In genomic region chr19:8251896-8252704, GRCm38 (mm10) we compare ENCODE assay signal across 8 mouse cellular contexts. TPM values are rescaled to one million over a fixed set of nuclear protein-coding genes. Genes with fewer than 3 reads are reported as not detected.
DNase-seq lines count a peak whose midpoint lies in the region; ATAC-seq and TF ChIP-seq lines count a peak whose summit lies in the region.

No protein-coding gene starts in this region.

- H3K27ac ChIP-seq in CH12.LX (ENCODE audit: insufficient read depth, low read depth) = no peak overlapping the region
- peak overlapping the region; percentile 35 for H3K27ac ChIP-seq in embryonic facial prominence, embryonic 11.5 days (replicated peaks; ENCODE audit: low read depth, low read length)
- H3K27ac ChIP-seq in heart, embryonic 12.5 days (ENCODE audit: poor library complexity, severe bottlenecking) = peak overlapping the region; percentile 79
- H3K27ac ChIP-seq in kidney, embryonic 14.5 days (ENCODE audit: low read depth, low read length) = peak overlapping the region; percentile 71
- H3K27ac ChIP-seq in liver, embryonic 16.5 days (ENCODE audit: low read length) = peak overlapping the region; percentile 84
- H3K27ac ChIP-seq in neural tube, embryonic 12.5 days = 0 out of 2 replicates have a peak overlapping the region, but pooled peaks have one; percentile 4
- H3K27ac ChIP-seq in thymus, adult 2 months (ENCODE audit: control insufficient read depth, insufficient read depth, low read length) = no peak overlapping the region

- no peak for TF ChIP-seq CTCF in CH12.LX (conservative IDR thresholded peaks at IDR 0.05 in 1 of 2, IDR thresholded peaks at IDR 0.05 in 1 of 2; ENCODE audit: low read depth in 2 of 2, low read length in 2 of 2)
- TF ChIP-seq CTCF in thymus, adult 2 months (IDR thresholded peaks at IDR 0.05; ENCODE audit: borderline replicate concordance, control insufficient read depth, extremely low read depth, insufficient read depth, low read length, poor library complexity) = no peak

- no peak for TF ChIP-seq RAD21 in CH12.LX (IDR thresholded peaks at IDR 0.05; ENCODE audit: low read depth, low read length)

- H3K4me2 ChIP-seq in CH12.LX (ENCODE audit: insufficient read depth, low read depth, poor library complexity, severe bottlenecking) = no peak overlapping the region
- peak overlapping the region; percentile 59 for H3K4me2 ChIP-seq in embryonic facial prominence, embryonic 11.5 days (ENCODE audit: low read depth, low read length)
- peak overlapping the region; percentile 72 for H3K4me2 ChIP-seq in heart, embryonic 12.5 days
- peak overlapping the region; percentile 54 for H3K4me2 ChIP-seq in kidney, embryonic 14.5 days (replicated peaks; ENCODE audit: low read depth, low read length)
- peak overlapping the region; percentile 44 for H3K4me2 ChIP-seq in liver, embryonic 16.5 days (ENCODE audit: low read depth, low read length)
- peak overlapping the region; percentile 69 for H3K4me2 ChIP-seq in neural tube, embryonic 12.5 days (replicated peaks)

- no peaks in the 10 kb centered on the region for H3K4me1 ChIP-seq in CH12.LX (ENCODE audit: control insufficient read depth in 1 of 2, insufficient read depth in 2 of 2)
- H3K4me1 ChIP-seq in embryonic facial prominence, embryonic 11.5 days (ENCODE audit: control insufficient read depth, insufficient read depth, low read length) = no peaks in the 10 kb centered on the region
- H3K4me1 ChIP-seq in heart, embryonic 12.5 days (replicated peaks) = no peaks in the 10 kb centered on the region
- no peaks in the 10 kb centered on the region for H3K4me1 ChIP-seq in kidney, embryonic 14.5 days (ENCODE audit: control insufficient read depth, insufficient read depth, low read length)
- no peaks in the 10 kb centered on the region for H3K4me1 ChIP-seq in liver, embryonic 16.5 days (ENCODE audit: control insufficient read depth, low read depth, low read length)
- H3K4me1 ChIP-seq in neural tube, embryonic 12.5 days = no peaks in the 10 kb centered on the region
- H3K4me1 ChIP-seq in thymus, adult 2 months (replicated peaks; ENCODE audit: control insufficient read depth, insufficient read depth, low read length) = 0 out of 2 replicates have a peak, but pooled peaks cover 3% of the 10 kb centered on the region

- 8% methylated on average over 55 of the region's 58 CpGs for WGBS in embryonic facial prominence, embryonic 11.5 days
- WGBS in heart, embryonic 12.5 days = 8% methylated on average over 54 of the region's 58 CpGs
- 9% methylated on average over 48 of the region's 58 CpGs for WGBS in kidney, embryonic 14.5 days
- WGBS in liver, embryonic 16.5 days (ENCODE audit: insufficient replicate concordance) = 5% methylated on average over 50 of the region's 58 CpGs
- WGBS in neural tube, embryonic 12.5 days = 11% methylated on average over 57 of the region's 58 CpGs
- WGBS in thymus, adult 2 months = 13% methylated on average over 58 of the region's 58 CpGs

- no peak for TF ChIP-seq POLR2A in CH12.LX (IDR thresholded peaks at IDR 0.05; ENCODE audit: low read depth, low read length)
- TF ChIP-seq POLR2A in thymus, adult 2 months (IDR thresholded peaks at IDR 0.05; ENCODE audit: control insufficient read depth, extremely low read depth, insufficient read depth, low read length, poor library complexity) = no peak

- H3K4me3 ChIP-seq in CH12.LX (replicated peaks in 1 of 3; ENCODE audit: low read depth in 2 of 3, low read length in 2 of 3, poor library complexity in 1 of 3) = no peak overlapping the region
- H3K4me3 ChIP-seq in embryonic facial prominence, embryonic 11.5 days (ENCODE audit: low read depth, low read length) = peak overlapping the region; percentile 53
- H3K4me3 ChIP-seq in heart, embryonic 12.5 days = peak overlapping the region; percentile 74
- H3K4me3 ChIP-seq in kidney, embryonic 14.5 days (ENCODE audit: low read length) = peak overlapping the region; percentile 47
- H3K4me3 ChIP-seq in liver, embryonic 16.5 days (ENCODE audit: low read depth, low read length) = peak overlapping the region; percentile 54
- H3K4me3 ChIP-seq in neural tube, embryonic 12.5 days = peak overlapping the region; percentile 58
- H3K4me3 ChIP-seq in thymus, adult 2 months (ENCODE audit: control insufficient read depth, insufficient read depth, low read length) = peak overlapping the region; percentile 54

- no peaks in the 10 kb centered on the region for H3K79me2 ChIP-seq in CH12.LX (replicated peaks; ENCODE audit: control insufficient read depth, extremely low read depth, insufficient read depth, poor library complexity, severe bottlenecking)

- no peak overlapping the region for H3K9ac ChIP-seq in CH12.LX (ENCODE audit: insufficient read depth, low read depth)
- peak overlapping the region; percentile 64 for H3K9ac ChIP-seq in embryonic facial prominence, embryonic 11.5 days (replicated peaks; ENCODE audit: low read length)
- peak overlapping the region; percentile 79 for H3K9ac ChIP-seq in heart, embryonic 12.5 days
- peak overlapping the region; percentile 63 for H3K9ac ChIP-seq in kidney, embryonic 14.5 days (ENCODE audit: low read depth, low read length)
- peak overlapping the region; percentile 41; the same call in 1 of the 2 replicates for H3K9ac ChIP-seq in liver, embryonic 16.5 days (ENCODE audit: low read depth, low read length)
- peak overlapping the region; percentile 60 for H3K9ac ChIP-seq in neural tube, embryonic 12.5 days

- peak; percentile 70 for DNase-seq in CH12.LX (ENCODE audit: extremely low read depth)
- DNase-seq in adrenal gland, postnatal 25 days = peak; percentile 50
- DNase-seq in embryonic facial prominence, embryonic 11.5 days (ENCODE audit: low spot score) = peak; percentile 82
- peak; percentile 12 for DNase-seq in thymus, adult 2 months

- peaks cover 10% of the 10 kb centered on the region for H3K9me3 ChIP-seq in CH12.LX (replicated peaks; ENCODE audit: low read length)
- no peaks in the 10 kb centered on the region for H3K9me3 ChIP-seq in embryonic facial prominence, embryonic 11.5 days (replicated peaks; ENCODE audit: control insufficient read depth, low read length)
- 0 out of 2 replicates have a peak, but pooled peaks cover 2% of the 10 kb centered on the region for H3K9me3 ChIP-seq in heart, embryonic 12.5 days (replicated peaks)
- H3K9me3 ChIP-seq in kidney, embryonic 14.5 days (ENCODE audit: control insufficient read depth, low read length) = no peaks in the 10 kb centered on the region
- no peaks in the 10 kb centered on the region for H3K9me3 ChIP-seq in liver, embryonic 16.5 days (replicated peaks; ENCODE audit: control insufficient read depth, low read length)
- H3K9me3 ChIP-seq in neural tube, embryonic 12.5 days = peaks cover 12% of the 10 kb centered on the region; the same call in 1 of the 2 replicates

- in situ Hi-C loops in CH12.LX (cut with MboI; ENCODE audit: low pct_ligation_motif_present, low pct_unique_long_range_greater_than_20kb, low sequenced_read_pairs) = no loop called here

- H3K27me3 ChIP-seq in CH12.LX (replicated peaks) = no peaks in the 10 kb centered on the region
- H3K27me3 ChIP-seq in embryonic facial prominence, embryonic 11.5 days (ENCODE audit: control insufficient read depth, insufficient read depth, low read length) = no peaks in the 10 kb centered on the region
- no peaks in the 10 kb centered on the region for H3K27me3 ChIP-seq in heart, embryonic 12.5 days (replicated peaks)
- H3K27me3 ChIP-seq in kidney, embryonic 14.5 days (ENCODE audit: control insufficient read depth, insufficient read depth, low read length) = no peaks in the 10 kb centered on the region
- H3K27me3 ChIP-seq in liver, embryonic 16.5 days (ENCODE audit: control insufficient read depth, insufficient read depth, low read depth, low read length) = no peaks in the 10 kb centered on the region
- no peaks in the 10 kb centered on the region for H3K27me3 ChIP-seq in neural tube, embryonic 12.5 days (replicated peaks)
- H3K27me3 ChIP-seq in thymus, adult 2 months (ENCODE audit: control insufficient read depth, insufficient read depth, low read length) = no peaks in the 10 kb centered on the region

- dilution Hi-C loops in CH12.LX (cut with MboI; ENCODE audit: extremely low pct_ligation_motif_present, extremely low pct_unique_long_range_greater_than_20kb, low sequenced_read_pairs) = no loop called here

- ATAC-seq in embryonic facial prominence, embryonic 11.5 days (replicated peaks; ENCODE audit: insufficient number of reproducible peaks, low FRiP score, low TSS enrichment, low read depth) = peak; percentile 94
- ATAC-seq in heart, embryonic 12.5 days (ENCODE audit: insufficient number of reproducible peaks, low FRiP score) = peak; percentile 99
- peak; percentile 98 for ATAC-seq in kidney, embryonic 14.5 days (ENCODE audit: low FRiP score, low TSS enrichment)
- peak; percentile 97 for ATAC-seq in liver, embryonic 16.5 days (ENCODE audit: low read depth)
- peak; percentile 90 for ATAC-seq in neural tube, embryonic 12.5 days (ENCODE audit: low FRiP score, low read depth)

- no peaks in the 10 kb centered on the region for H3K36me3 ChIP-seq in CH12.LX (replicated peaks in 1 of 2; ENCODE audit: control insufficient read depth in 1 of 2, insufficient read depth in 1 of 2, low read length in 1 of 2)
- no peaks in the 10 kb centered on the region for H3K36me3 ChIP-seq in embryonic facial prominence, embryonic 11.5 days (replicated peaks; ENCODE audit: control insufficient read depth, insufficient read depth, low read depth, low read length)
- no peaks in the 10 kb centered on the region for H3K36me3 ChIP-seq in heart, embryonic 12.5 days
- H3K36me3 ChIP-seq in kidney, embryonic 14.5 days (ENCODE audit: control insufficient read depth, insufficient read depth, low read length) = no peaks in the 10 kb centered on the region
- no peaks in the 10 kb centered on the region for H3K36me3 ChIP-seq in liver, embryonic 16.5 days (ENCODE audit: control insufficient read depth, insufficient read depth)
- no peaks in the 10 kb centered on the region for H3K36me3 ChIP-seq in neural tube, embryonic 12.5 days
- H3K36me3 ChIP-seq in thymus, adult 2 months (ENCODE audit: control insufficient read depth, insufficient read depth, low read length) = no peaks in the 10 kb centered on the region

- TF ChIP-seq EP300 in CH12.LX (IDR thresholded peaks at IDR 0.05; ENCODE audit: low read length) = no peak

TF ChIP-seq in CH12.LX, 34 proteins besides CTCF, POLR2A, EP300 and RAD21 (continues in another document):
- TF ChIP-seq HCFC1 (IDR thresholded peaks at IDR 0.05; ENCODE audit: low read depth, low read length) = no peak

RNA-seq across cellular contexts. Expression of gene Slc22a29, which starts 33.4 kb away (rescaled TPM):
- not detected in 2 replicates for total RNA-seq in CH12.LX (2012; rRNA removed)
- not detected in 2 replicates for total RNA-seq in CH12.LX (2014; rRNA removed)
- polyA plus RNA-seq in CH12.LX (2012; ENCODE audit: insufficient read length, low read depth) = not detected in 2 replicates
- total RNA-seq in adrenal gland, postnatal 25 days (2021) = 0.61 TPM in 1 of 2 replicates, not detected in the other
- not detected in 2 replicates for polyA plus RNA-seq in embryonic facial prominence, embryonic 11.5 days (2014; fragmentation: Nextera tagmentation; extraction: Ambion mirVana)
- polyA plus RNA-seq in heart, embryonic 12.5 days (2016; fragmentation: Nextera tagmentation; extraction: Ambion mirVana) = not detected in 2 replicates
- polyA plus RNA-seq in kidney, embryonic 14.5 days (2014; fragmentation: Nextera tagmentation; extraction: Ambion mirVana) = not detected in 2 replicates
- 0.25 and 0.34 TPM in 2 replicates for polyA plus RNA-seq in liver, embryonic 16.5 days (2015; fragmentation: Nextera tagmentation; extraction: Ambion mirVana)
- polyA plus RNA-seq in neural tube, embryonic 12.5 days (2016; fragmentation: Nextera tagmentation; extraction: Ambion mirVana) = not detected in 2 replicates
- not detected in 2 replicates for polyA plus RNA-seq in thymus, adult 2 months (2012; rRNA removed)

Comparison
In these comparisons a context has a peak if more than half of its experiments do, and no peak if none do; other contexts are left out.
1. DNase-seq: peak in every context shown above with its lines; median percentile 82 in embryonic facial prominence, embryonic 11.5 days; 70 in CH12.LX; 50 in adrenal gland, postnatal 25 days; 12 in thymus, adult 2 months.
2. H3K27ac ChIP-seq: peak in embryonic facial prominence, embryonic 11.5 days (single experiment), heart, embryonic 12.5 days (single experiment), kidney, embryonic 14.5 days (single experiment), liver, embryonic 16.5 days (single experiment) and neural tube, embryonic 12.5 days (single experiment); none in CH12.LX (single experiment) and thymus, adult 2 months (single experiment).
3. H3K4me3 ChIP-seq: peak in embryonic facial prominence, embryonic 11.5 days (single experiment), heart, embryonic 12.5 days (single experiment), kidney, embryonic 14.5 days (single experiment), liver, embryonic 16.5 days (single experiment), neural tube, embryonic 12.5 days (single experiment) and thymus, adult 2 months (single experiment); none in CH12.LX (0 of 3).
4. Peak in every context shown above with its lines, with median percentiles within 50 percentile points of each other: ATAC-seq.